Mouse (Mus musculus): ENCODE measurements around the gene Adam1b. TPM values are rescaled to one million over a fixed set of nuclear protein-coding genes. Genes with fewer than 3 reads are reported as not detected.

The Adam1b gene
- polyA plus RNA-seq (2014; fragmentation: Nextera tagmentation; extraction: Ambion mirVana): not detected in 2 replicates

- no peaks in the 10 kb centered on the region for H3K4me1 ChIP-seq (ENCODE audit: control insufficient read depth, insufficient read depth, low read length)
- no peak within 1 kb of the TSS for H3K4me3 ChIP-seq (ENCODE audit: low read depth, low read length)
- DNase-seq (ENCODE audit: low spot score) (no peak), ATAC-seq (no peak)
- no peak within 1 kb of the TSS for H3K9ac ChIP-seq (ENCODE audit: low read length)
- no peaks in the 10 kb centered on the region for H3K36me3 ChIP-seq (ENCODE audit: control insufficient read depth, insufficient read depth, low read length)
- H3K9me3 ChIP-seq (replicated peaks; ENCODE audit: control insufficient read depth, low read length): no peaks in the 10 kb centered on the region
- no peak within 1 kb of the TSS for H3K4me2 ChIP-seq (ENCODE audit: low read length)
- H3K27me3 ChIP-seq (replicated peaks; ENCODE audit: control insufficient read depth, insufficient read depth, low read length): no peaks in the 10 kb centered on the region
- WGBS: 87% methylated on average over 3 of the region's 3 CpGs
- H3K27ac ChIP-seq (ENCODE audit: low read depth, low read length): no peak within 1 kb of the TSS
Observed at GRCm38 (mm10) chr5:121503231-121503630, at the start of gene Adam1b. Gene Adam1b, minus strand, starts transcription at chr5:121503435.

- no peaks in the 10 kb centered on the region for H3K27me3 ChIP-seq (replicated peaks; ENCODE audit: control insufficient read depth, insufficient read depth, low read length)
- H3K27ac ChIP-seq (ENCODE audit: low read depth, low read length): no peak overlapping the region
- no peak overlapping the region for H3K4me2 ChIP-seq (ENCODE audit: low read length)
- DNase-seq (ENCODE audit: low spot score) (no peak), ATAC-seq (no peak)
- no peak overlapping the region for H3K9ac ChIP-seq (ENCODE audit: low read length)
- H3K9me3 ChIP-seq (replicated peaks; ENCODE audit: control insufficient read depth, low read length): no peaks in the 10 kb centered on the region
- no peak overlapping the region for H3K4me3 ChIP-seq (ENCODE audit: low read depth, low read length)
- no peaks in the 10 kb centered on the region for H3K36me3 ChIP-seq (ENCODE audit: control insufficient read depth, insufficient read depth, low read length)
- WGBS: 86% methylated on average over 7 of the region's 7 CpGs
- peaks cover 11% of the 10 kb centered on the region for H3K4me1 ChIP-seq (ENCODE audit: control insufficient read depth, insufficient read depth, low read length)
Observed at GRCm38 (mm10) chr5:121549196-121549595, 46.0 kb upstream of the Adam1b start.

GRCm38 (mm10) chr5:121547084-121547483 is 43.8 kb upstream of the Adam1b start:
- Histone ChIP-seq H3K4me1 (ENCODE audit: control insufficient read depth, insufficient read depth, low read length) (peaks cover 15% of the 10 kb centered on the region), H3K4me2 (ENCODE audit: low read length) (no peak overlapping the region), H3K36me3 (ENCODE audit: control insufficient read depth, insufficient read depth, low read length) (no peaks in the 10 kb centered on the region), H3K27ac (ENCODE audit: low read depth, low read length) (no peak overlapping the region), H3K9ac (ENCODE audit: low read length) (no peak overlapping the region), H3K27me3 (replicated peaks; ENCODE audit: control insufficient read depth, insufficient read depth, low read length) (no peaks in the 10 kb centered on the region), H3K4me3 (ENCODE audit: low read depth, low read length) (no peak overlapping the region), H3K9me3 (replicated peaks; ENCODE audit: control insufficient read depth, low read length) (no peaks in the 10 kb centered on the region)
- no peak for ATAC-seq
- WGBS: 92% methylated on average over 3 of the region's 3 CpGs
- no peak for DNase-seq (ENCODE audit: low spot score)

GRCm38 (mm10) chr5:121546530-121546895 is 43.3 kb upstream of the Adam1b start:
- Histone ChIP-seq H3K27me3 (replicated peaks; ENCODE audit: control insufficient read depth, insufficient read depth, low read length) (no peaks in the 10 kb centered on the region), H3K4me3 (ENCODE audit: low read depth, low read length) (peak overlapping the region; percentile 96), H3K36me3 (ENCODE audit: control insufficient read depth, insufficient read depth, low read length) (no peaks in the 10 kb centered on the region), H3K4me2 (ENCODE audit: low read length) (peak overlapping the region; percentile 95), H3K9me3 (replicated peaks; ENCODE audit: control insufficient read depth, low read length) (no peaks in the 10 kb centered on the region), H3K27ac (ENCODE audit: low read depth, low read length) (no peak overlapping the region), H3K4me1 (ENCODE audit: control insufficient read depth, insufficient read depth, low read length) (peaks cover 15% of the 10 kb centered on the region), H3K9ac (ENCODE audit: low read length) (peak overlapping the region; percentile 97)
- WGBS: 39% methylated on average over 6 of the region's 6 CpGs
- peak; percentile 50 for DNase-seq (ENCODE audit: low spot score)
- ATAC-seq: peak; percentile 4; the same call in 1 of the 2 replicates

GRCm38 (mm10) chr5:121545793-121546529 is 42.7 kb upstream of the Adam1b start, which contains the start of gene Mapkapk5:
Gene Mapkapk5, minus strand, starts transcription at chr5:121545905.
- WGBS: 3% methylated on average over 55 of the region's 55 CpGs
- no peaks in the 10 kb centered on the region for H3K36me3 ChIP-seq (ENCODE audit: control insufficient read depth, insufficient read depth, low read length)

GRCm38 (mm10) chr5:121544910-121545792 is 41.9 kb upstream of the Adam1b start, which contains the start of the genes Adam1a and Gm42878:
Gene Adam1a, minus strand, starts transcription at chr5:121545482.
Gene Gm42878, minus strand, starts transcription at chr5:121545482.
- Histone ChIP-seq H3K9me3 (replicated peaks; ENCODE audit: control insufficient read depth, low read length) (no peaks in the 10 kb centered on the region), H3K9ac (ENCODE audit: low read length) (peak within 1 kb of the TSS; percentile 97), H3K4me1 (ENCODE audit: control insufficient read depth, insufficient read depth, low read length) (peaks cover 15% of the 10 kb centered on the region), H3K36me3 (ENCODE audit: control insufficient read depth, insufficient read depth, low read length) (no peaks in the 10 kb centered on the region), H3K27ac (ENCODE audit: low read depth, low read length) (peak within 1 kb of the TSS; percentile 96), H3K4me3 (ENCODE audit: low read depth, low read length) (peak within 1 kb of the TSS; percentile 96), H3K27me3 (replicated peaks; ENCODE audit: control insufficient read depth, insufficient read depth, low read length) (no peaks in the 10 kb centered on the region), H3K4me2 (ENCODE audit: low read length) (peak within 1 kb of the TSS; percentile 95)
- under 1% methylated on average over 50 of the region's 97 CpGs for WGBS
- DNase-seq (ENCODE audit: low spot score) (peak; percentile 32), ATAC-seq (peak; percentile 66)

More at GRCm38 (mm10) chr5:121545793-121546529, 42.7 kb upstream of the Adam1b start, which contains the start of gene Mapkapk5:
- peak within 1 kb of the TSS; percentile 95 for H3K4me2 ChIP-seq (ENCODE audit: low read length)
- no peaks in the 10 kb centered on the region for H3K9me3 ChIP-seq (replicated peaks; ENCODE audit: control insufficient read depth, low read length)
- H3K4me3 ChIP-seq (ENCODE audit: low read depth, low read length): peak within 1 kb of the TSS; percentile 96
- ATAC-seq (peak; percentile 98), DNase-seq (ENCODE audit: low spot score) (peak; percentile 98)
- H3K9ac ChIP-seq (ENCODE audit: low read length): peak within 1 kb of the TSS; percentile 97
- peaks cover 15% of the 10 kb centered on the region for H3K4me1 ChIP-seq (ENCODE audit: control insufficient read depth, insufficient read depth, low read length)
- no peaks in the 10 kb centered on the region for H3K27me3 ChIP-seq (replicated peaks; ENCODE audit: control insufficient read depth, insufficient read depth, low read length)
- peak within 1 kb of the TSS; percentile 96 for H3K27ac ChIP-seq (ENCODE audit: low read depth, low read length)

- no peaks in the 10 kb centered on the region for H3K9me3 ChIP-seq (replicated peaks; ENCODE audit: control insufficient read depth, low read length)
- no peak overlapping the region for H3K4me2 ChIP-seq (ENCODE audit: low read length)
- H3K36me3 ChIP-seq (ENCODE audit: control insufficient read depth, insufficient read depth, low read length): peaks cover 3% of the 10 kb centered on the region; the same call in 1 of the 2 replicates
- H3K27ac ChIP-seq (ENCODE audit: low read depth, low read length): no peak overlapping the region
- ATAC-seq (no peak), DNase-seq (ENCODE audit: low spot score) (no peak)
- H3K9ac ChIP-seq (ENCODE audit: low read length): no peak overlapping the region
- peaks cover 15% of the 10 kb centered on the region for H3K4me1 ChIP-seq (ENCODE audit: control insufficient read depth, insufficient read depth, low read length)
- WGBS: 84% methylated on average over 3 of the region's 3 CpGs
- no peak overlapping the region for H3K4me3 ChIP-seq (ENCODE audit: low read depth, low read length)
- H3K27me3 ChIP-seq (replicated peaks; ENCODE audit: control insufficient read depth, insufficient read depth, low read length): no peaks in the 10 kb centered on the region
Observed at GRCm38 (mm10) chr5:121543370-121543769, 40.1 kb upstream of the Adam1b start.

- peaks cover 10% of the 10 kb centered on the region for H3K4me1 ChIP-seq (ENCODE audit: control insufficient read depth, insufficient read depth, low read length)
- H3K27ac ChIP-seq (ENCODE audit: low read depth, low read length): no peak overlapping the region
- H3K4me3 ChIP-seq (ENCODE audit: low read depth, low read length): no peak overlapping the region
- H3K4me2 ChIP-seq (ENCODE audit: low read length): no peak overlapping the region
- ATAC-seq (no peak), DNase-seq (ENCODE audit: low spot score) (no peak)
- WGBS: 89% methylated on average over 7 of the region's 7 CpGs
- H3K9ac ChIP-seq (ENCODE audit: low read length): no peak overlapping the region
- peaks cover 18% of the 10 kb centered on the region for H3K36me3 ChIP-seq (ENCODE audit: control insufficient read depth, insufficient read depth, low read length)
- H3K27me3 ChIP-seq (replicated peaks; ENCODE audit: control insufficient read depth, insufficient read depth, low read length): no peaks in the 10 kb centered on the region
- H3K9me3 ChIP-seq (replicated peaks; ENCODE audit: control insufficient read depth, low read length): no peaks in the 10 kb centered on the region
Observed at GRCm38 (mm10) chr5:121541235-121541634, 38.0 kb upstream of the Adam1b start.

All from forebrain, embryonic 14.5 days (tissue).